Mouse (Mus musculus) intestine, embryonic 16.5 days (tissue): ENCODE results near the gene Kprp. TPM values are rescaled to one million over a fixed set of nuclear protein-coding genes. Genes with fewer than 3 reads are reported as not detected.

Source experiments
- polyA plus RNA-seq: library from polyadenylated mRNA; unstranded; fragments of >200 nt; fragmentation: Nextera tagmentation; extraction: Ambion mirVana; gene quantifications from 2 replicates; pipeline ENCODE4 v1.2.1, GENCODE M21; 2015

Gene Kprp
- polyA plus RNA-seq, 1 experiment from 2014 or later: not detected

Other genes with a start within 250 kb of the Kprp start
- 10.9 and 18.8 TPM in 2 replicates for gene Smcp, start 238.2 kb downstream of the Kprp start, polyA plus RNA-seq
- not detected in 2 replicates for gene 2210017I01Rik, start 219.8 kb downstream of the Kprp start, polyA plus RNA-seq
- gene Lce6a, start 205.6 kb downstream of the Kprp start, polyA plus RNA-seq: not detected in 2 replicates
- gene Lce1a1, start 178.9 kb downstream of the Kprp start, polyA plus RNA-seq: not detected in 2 replicates
- gene Lce1b, start 170.3 kb downstream of the Kprp start, polyA plus RNA-seq: not detected in 2 replicates
- not detected in 2 replicates for gene Lce1a2, start 156.9 kb downstream of the Kprp start, polyA plus RNA-seq
- gene Lce1c, start 148.0 kb downstream of the Kprp start, polyA plus RNA-seq: not detected in 2 replicates
- not detected in 2 replicates for gene Lce1d, start 140.0 kb downstream of the Kprp start, polyA plus RNA-seq
- gene Lce1e, start 118.2 kb downstream of the Kprp start, polyA plus RNA-seq: not detected in 2 replicates
- not detected in 2 replicates for gene Lce1f, start 106.9 kb downstream of the Kprp start, polyA plus RNA-seq
- not detected in 2 replicates for gene Gm38119, start 88.2 kb downstream of the Kprp start, polyA plus RNA-seq
- not detected in 2 replicates for gene Lce1g, start 74.9 kb downstream of the Kprp start, polyA plus RNA-seq
- gene Lce1h, start 62.2 kb downstream of the Kprp start, polyA plus RNA-seq: not detected in 2 replicates
- not detected in 2 replicates for gene Lce1i, start 48.3 kb downstream of the Kprp start, polyA plus RNA-seq
- not detected in 2 replicates for gene Lce1j, start 36.7 kb downstream of the Kprp start, polyA plus RNA-seq
- not detected in 2 replicates for gene Lce1k, start 19.4 kb downstream of the Kprp start, polyA plus RNA-seq
- not detected in 2 replicates for gene Lce1l, start 24.0 kb upstream of the Kprp start, polyA plus RNA-seq
- gene 2310050C09Rik, start 43.0 kb upstream of the Kprp start, polyA plus RNA-seq: not detected in 2 replicates
- not detected in 2 replicates for gene Lce3a, start 99.0 kb upstream of the Kprp start, polyA plus RNA-seq
- not detected in 2 replicates for gene Lce3b, start 105.7 kb upstream of the Kprp start, polyA plus RNA-seq
- not detected in 2 replicates for gene Lce3c, start 117.2 kb upstream of the Kprp start, polyA plus RNA-seq
- not detected in 2 replicates for gene Lce3d, start 130.1 kb upstream of the Kprp start, polyA plus RNA-seq
- not detected in 2 replicates for gene Lce3e, start 139.8 kb upstream of the Kprp start, polyA plus RNA-seq
- gene Lce3f, start 165.0 kb upstream of the Kprp start, polyA plus RNA-seq: not detected in 2 replicates
- not detected in 2 replicates for gene Crct1, start 188.4 kb upstream of the Kprp start, polyA plus RNA-seq
- gene Lce1m, start 191.8 kb upstream of the Kprp start, polyA plus RNA-seq: not detected in 2 replicates
- gene Gm4858, start 241.6 kb upstream of the Kprp start, polyA plus RNA-seq: not detected in 2 replicates